In the genomic region with DNA sequence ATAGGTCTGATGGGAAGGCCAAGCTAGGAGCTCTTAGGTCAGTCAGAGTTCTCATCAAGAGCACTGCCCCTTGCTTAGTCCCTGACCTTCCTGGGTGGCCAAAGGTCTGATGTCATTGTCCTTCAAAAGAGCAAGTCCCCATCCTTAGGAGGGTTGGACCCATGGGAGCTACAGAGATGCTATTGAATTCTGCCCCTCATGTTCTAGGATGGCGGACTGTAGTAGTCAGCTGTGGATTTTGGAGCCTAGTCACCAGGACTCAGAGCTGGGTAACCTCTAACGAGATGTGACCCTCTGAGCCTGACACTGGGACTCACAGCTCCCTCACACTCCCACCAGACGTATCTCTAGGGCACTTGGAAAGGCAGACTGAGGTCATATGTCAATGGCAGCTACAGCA, we compare ENCODE assay signal across 28 mouse cellular contexts. TPM values are rescaled to one million over a fixed set of nuclear protein-coding genes. Genes with fewer than 3 reads are reported as not detected.
A peak's percentile ranks its signal among the peaks of the same experiment; 100 is the strongest.
DNase-seq lines count a peak whose midpoint lies in the region; ATAC-seq and TF ChIP-seq lines count a peak whose summit lies in the region.
"Had no signal": no experiment of that assay in that cellular context is flagged by ENCODE, and none has a peak within 500 bp of the region (broad histone marks: within the 10 kb centered on the region; RNA-seq: fewer than 3 reads in every experiment).

No protein-coding gene starts in this region.

- DNase-seq in heart, adult 11 months: peak; percentile 58
- DNase-seq in heart, adult 2 months: no peak
- peak; percentile 9 for DNase-seq in liver, postnatal 0 days
- no peak for DNase-seq in liver
- peak; percentile 54 for DNase-seq in midbrain, embryonic 11.5 days (ENCODE audit: low spot score, missing footprints)
- peak; percentile 16 for DNase-seq in testis, postnatal 10 days (ENCODE audit: low spot score)
- DNase-seq in testis, postnatal 14 days (ENCODE audit: low spot score): no peak
- DNase-seq: adrenal gland, adult 2 months; adrenal gland, adult 8-10 months; adrenal gland, postnatal 10 days; adrenal gland, postnatal 14 days; adrenal gland, postnatal 25 days; adrenal gland, postnatal 36 days; B cell, adult 2 months; cerebellum, adult 11 months; cerebellum, adult 11-12 months had no signal

- no peak for TF ChIP-seq POLR2A in heart, adult 2 months (IDR thresholded peaks at IDR 0.05; ENCODE audit: insufficient read depth, low read depth, low read length)

- H3K9me3 ChIP-seq in liver, postnatal 0 days (ENCODE audit: low read length): no peaks in the 10 kb centered on the region
- no peaks in the 10 kb centered on the region for H3K9me3 ChIP-seq in midbrain, embryonic 11.5 days (ENCODE audit: control insufficient read depth, low read length)
- H3K9me3 ChIP-seq in midbrain, embryonic 15.5 days: no peaks in the 10 kb centered on the region
- H3K9me3 ChIP-seq: G1E had no signal

- WGBS in heart, adult 2 months: 53% methylated on average over 3 of the region's 3 CpGs
- WGBS in liver, postnatal 0 days (ENCODE audit: insufficient replicate concordance): 57% methylated on average over 3 of the region's 3 CpGs
- WGBS in midbrain, embryonic 11.5 days: 74% methylated on average over 3 of the region's 3 CpGs
- 86% methylated on average over 3 of the region's 3 CpGs for WGBS in midbrain, embryonic 15.5 days

- no peak overlapping the region for H3K27ac ChIP-seq in heart, adult 2 months
- H3K27ac ChIP-seq in liver, postnatal 0 days (ENCODE audit: low read depth): no peak overlapping the region
- no peak overlapping the region for H3K27ac ChIP-seq in midbrain, embryonic 11.5 days (ENCODE audit: low read depth, low read length)
- H3K27ac ChIP-seq in midbrain, embryonic 15.5 days: no peak overlapping the region

- intact Hi-C loops in heart, adult 2 months (cut with DNase I): no loop called here

- H3K4me2 ChIP-seq in liver, postnatal 0 days (ENCODE audit: low read depth, low read length): no peak overlapping the region
- no peak overlapping the region for H3K4me2 ChIP-seq in midbrain, embryonic 11.5 days
- H3K4me2 ChIP-seq in midbrain, embryonic 15.5 days: no peak overlapping the region

- no peak for ATAC-seq in liver, postnatal 0 days
- no peak for ATAC-seq in midbrain, embryonic 11.5 days (ENCODE audit: low FRiP score)
- no peak for ATAC-seq in midbrain, embryonic 15.5 days (replicated peaks)
- ATAC-seq: activated CD4-positive, CD25-positive, alpha-beta regulatory T cell, adult 4 months; CD4-positive, CD25-positive, alpha-beta regulatory T cell, adult 4 months; Patski had no signal

- TF ChIP-seq CTCF in heart, adult 2 months (IDR thresholded peaks at IDR 0.05): no peak
- TF ChIP-seq CTCF in liver, postnatal 0 days (IDR thresholded peaks at IDR 0.05; ENCODE audit: low read depth): no peak

- no peaks in the 10 kb centered on the region for H3K79me2 ChIP-seq in heart, adult 2 months (replicated peaks; ENCODE audit: control insufficient read depth, insufficient read depth, low read length)

- no peak overlapping the region for H3K9ac ChIP-seq in heart, adult 2 months (ENCODE audit: low read depth, low read length)
- H3K9ac ChIP-seq in liver, postnatal 0 days (replicated peaks): no peak overlapping the region
- no peak overlapping the region for H3K9ac ChIP-seq in midbrain, embryonic 11.5 days (ENCODE audit: low read length)
- no peak overlapping the region for H3K9ac ChIP-seq in midbrain, embryonic 15.5 days

- H3K36me3 ChIP-seq in heart, adult 2 months (ENCODE audit: control insufficient read depth, insufficient read depth, low read length): no peaks in the 10 kb centered on the region
- H3K36me3 ChIP-seq in liver, postnatal 0 days (replicated peaks; ENCODE audit: insufficient read depth, low read length): no peaks in the 10 kb centered on the region
- H3K36me3 ChIP-seq in midbrain, embryonic 11.5 days (ENCODE audit: control insufficient read depth, insufficient read depth, low read length): no peaks in the 10 kb centered on the region
- no peaks in the 10 kb centered on the region for H3K36me3 ChIP-seq in midbrain, embryonic 15.5 days (replicated peaks)
- H3K36me3 ChIP-seq: G1E had no signal

- no peak for TF ChIP-seq EP300 in heart, adult 2 months (IDR thresholded peaks at IDR 0.05; ENCODE audit: insufficient read depth, low read depth, low read length)
- TF ChIP-seq EP300 in liver, postnatal 0 days (IDR thresholded peaks at IDR 0.05; ENCODE audit: low read depth): no peak

- H3K27me3 ChIP-seq in heart, adult 2 months (ENCODE audit: control insufficient read depth, insufficient read depth, low read length): no peaks in the 10 kb centered on the region
- H3K27me3 ChIP-seq in liver, postnatal 0 days (ENCODE audit: insufficient read depth, low read length): no peaks in the 10 kb centered on the region
- H3K27me3 ChIP-seq in midbrain, embryonic 11.5 days (ENCODE audit: control insufficient read depth, insufficient read depth, low read length): no peaks in the 10 kb centered on the region
- H3K27me3 ChIP-seq in midbrain, embryonic 15.5 days (replicated peaks): no peaks in the 10 kb centered on the region
- H3K27me3 ChIP-seq: Patski had no signal

- H3K4me3 ChIP-seq in heart, adult 2 months: no peak overlapping the region
- H3K4me3 ChIP-seq in liver, postnatal 0 days (ENCODE audit: low read depth, low read length): no peak overlapping the region
- no peak overlapping the region for H3K4me3 ChIP-seq in midbrain, embryonic 11.5 days (ENCODE audit: low read depth, low read length)
- H3K4me3 ChIP-seq in midbrain, embryonic 15.5 days: no peak overlapping the region

- no peaks in the 10 kb centered on the region for H3K4me1 ChIP-seq in heart, adult 2 months (ENCODE audit: control insufficient read depth, insufficient read depth, low read length)
- no peaks in the 10 kb centered on the region for H3K4me1 ChIP-seq in liver, postnatal 0 days (ENCODE audit: insufficient read depth)
- H3K4me1 ChIP-seq in midbrain, embryonic 11.5 days (ENCODE audit: control insufficient read depth, insufficient read depth, low read length): no peaks in the 10 kb centered on the region
- H3K4me1 ChIP-seq in midbrain, embryonic 15.5 days: no peaks in the 10 kb centered on the region

RNA-seq across cellular contexts. Expression of a gene that starts 9.4 kb away (rescaled TPM):
- total RNA-seq in heart, adult 2 months (2021): not detected
- not detected in 2 replicates for polyA plus RNA-seq in heart, adult 2 months (2012; rRNA removed)
- not detected in 2 replicates for polyA plus RNA-seq in liver, postnatal 0 days (2015; fragmentation: Nextera tagmentation; extraction: Ambion mirVana)
- not detected in 2 replicates for polyA plus RNA-seq in midbrain, embryonic 11.5 days (2014; fragmentation: Nextera tagmentation; extraction: Ambion mirVana)
- polyA plus RNA-seq in midbrain, embryonic 15.5 days (2015; fragmentation: Nextera tagmentation; extraction: Ambion mirVana): not detected in 2 replicates
- total RNA-seq: adrenal gland, adult 18-20 months; adrenal gland, adult 2 months; adrenal gland, adult 8-10 months; adrenal gland, postnatal 10 days; adrenal gland, postnatal 14 days; adrenal gland, postnatal 25 days; adrenal gland, postnatal 36 days; adrenal gland, postnatal 4 days; CH12.LX; MEL had no signal
- polyA plus RNA-seq: activated CD4-positive, CD25-positive, alpha-beta regulatory T cell, adult 4 months; adrenal gland, adult 2 months; brain, embryonic 14.5 days; C2C12; CD4-positive, CD25-positive, alpha-beta regulatory T cell, adult 4 months; G1E; Patski had no signal

RNA-seq across cellular contexts. Expression of a gene that starts 32.3 kb away (rescaled TPM):
- under 1 TPM; 0.80 to 0.94 TPM for total RNA-seq in heart, adult 2 months (2021)
- polyA plus RNA-seq in heart, adult 2 months (2012; rRNA removed): 0.61 and 0.94 TPM in 2 replicates
- polyA plus RNA-seq in liver, postnatal 0 days (2015; fragmentation: Nextera tagmentation; extraction: Ambion mirVana): 1.5 and 1.9 TPM in 2 replicates
- 16.0 and 19.0 TPM in 2 replicates for polyA plus RNA-seq in midbrain, embryonic 11.5 days (2014; fragmentation: Nextera tagmentation; extraction: Ambion mirVana)
- polyA plus RNA-seq in midbrain, embryonic 15.5 days (2015; fragmentation: Nextera tagmentation; extraction: Ambion mirVana): 21.8 and 28.3 TPM in 2 replicates

RNA-seq across cellular contexts. Expression of a gene that starts 58.5 kb away (rescaled TPM):
- not detected for total RNA-seq in heart, adult 2 months (2021)
- not detected in 2 replicates for polyA plus RNA-seq in heart, adult 2 months (2012; rRNA removed)
- not detected in 2 replicates for polyA plus RNA-seq in liver, postnatal 0 days (2015; fragmentation: Nextera tagmentation; extraction: Ambion mirVana)
- polyA plus RNA-seq in midbrain, embryonic 11.5 days (2014; fragmentation: Nextera tagmentation; extraction: Ambion mirVana): 0.18 and 0.65 TPM in 2 replicates
- polyA plus RNA-seq in midbrain, embryonic 15.5 days (2015; fragmentation: Nextera tagmentation; extraction: Ambion mirVana): 0.92 and 1.0 TPM in 2 replicates
- total RNA-seq: adrenal gland, adult 18-20 months; adrenal gland, adult 2 months; adrenal gland, adult 8-10 months; adrenal gland, postnatal 10 days; adrenal gland, postnatal 14 days; adrenal gland, postnatal 25 days; adrenal gland, postnatal 36 days; adrenal gland, postnatal 4 days; CH12.LX; ES-E14; G1E; MEL had no signal
- polyA plus RNA-seq: activated CD4-positive, CD25-positive, alpha-beta regulatory T cell, adult 4 months; adrenal gland, adult 2 months; C2C12; CD4-positive, CD25-positive, alpha-beta regulatory T cell, adult 4 months; G1E; Patski had no signal

Comparison
In these comparisons a context has a peak if more than half of its experiments do, and no peak if none do; other contexts are left out.
1. DNase-seq: peak in heart, adult 11 months (single experiment), liver, postnatal 0 days (single experiment), midbrain, embryonic 11.5 days (single experiment) and testis, postnatal 10 days (single experiment); none in heart, adult 2 months (0 of 2), liver (single experiment) and testis, postnatal 14 days (single experiment).